Mouse (Mus musculus) forebrain, postnatal 0 days (tissue): ENCODE results near the gene 1700028P14Rik. TPM values are rescaled to one million over a fixed set of nuclear protein-coding genes. Genes with fewer than 3 reads are reported as not detected.
A peak's percentile ranks its signal among the peaks of the same experiment; 100 is the strongest.

Experiments used
- ATAC-seq: fragments of 200-750 bp; cut with Nextera tagmentation; 2 replicates; pipeline ENCODE4 v1.8.0; 2017; ENCODE audit warnings: mild to moderate bottlenecking, moderate library complexity
- DNase-seq: peaks from one replicate; pipeline ENCODE4 v3.0.0-alpha.2; 2015
- H3K27ac ChIP-seq: fragments of 300-500 bp; sonication (generic); 2 replicates; pipeline ENCODE4 v1.5.1; 2014; ENCODE audit warnings: low read depth, mild to moderate bottlenecking, antibody characterized with exemption, low read length, moderate library complexity, mixed read lengths
- H3K27me3 ChIP-seq: fragments of 300-500 bp; sonication (generic); 2 replicates; pipeline ENCODE4 v1.6.1; 2014; ENCODE audit warnings: mild to moderate bottlenecking, low read length, mixed read lengths; ENCODE audit not compliant: insufficient read depth
- H3K36me3 ChIP-seq: fragments of 300-500 bp; sonication (generic); 2 replicates; pipeline ENCODE4 v1.6.1; 2014; ENCODE audit warnings: mild to moderate bottlenecking, moderate library complexity; ENCODE audit not compliant: insufficient read depth
- H3K4me1 ChIP-seq: fragments of 300-500 bp; sonication (generic); 2 replicates; pipeline ENCODE4 v1.6.1; 2014; ENCODE audit warnings: antibody characterized with exemption; ENCODE audit not compliant: insufficient read depth
- H3K4me2 ChIP-seq: fragments of 300-500 bp; sonication (generic); 2 replicates; pipeline ENCODE4 v1.6.1; 2014; ENCODE audit warnings: low read depth, mild to moderate bottlenecking, moderate library complexity
- H3K4me3 ChIP-seq: fragments of 300-500 bp; sonication (generic); 2 replicates; pipeline ENCODE4 v1.5.1; 2014; ENCODE audit warnings: low read depth, low read length, mixed read lengths
- H3K9ac ChIP-seq: fragments of 300-500 bp; sonication (generic); 2 replicates; pipeline ENCODE4 v1.6.1; 2014; ENCODE audit warnings: mild to moderate bottlenecking
- H3K9me3 ChIP-seq: fragments of 300-500 bp; sonication (generic); 2 replicates; pipeline ENCODE4 v1.6.1; 2016; ENCODE audit warnings: low read length
- CTCF ChIP-seq: sonication (generic); IDR thresholded peaks from 2 replicates; pipeline ENCODE4 v1.5.1; 2016; ENCODE audit warnings: antibody characterized with exemption, control low read depth, low read depth
- WGBS: fragments of 180-500 bp; shearing (Covaris S2); extraction: QIAGEN DNeasy Blood & Tissue Kit; methylation state at CpG from one replicate; pipeline ENCODE4 v1.1.7; 2014; 5-methylcytosine and 5-hydroxymethylcytosine counted together
- polyA plus RNA-seq: library from polyadenylated mRNA; unstranded; fragments of >200 nt; fragmentation: Nextera tagmentation; extraction: Ambion mirVana; gene quantifications from 2 replicates; pipeline ENCODE4 v1.2.1, GENCODE M21; 2015
- total RNA-seq: library from RNA; depleted of rRNA; stranded (reverse); fragments of >200 nt; gene quantifications from 2 replicates; pipeline ENCODE4 v1.2.3, GENCODE M21; 2014

Gene 1700028P14Rik
- total and polyA plus RNA-seq, 2 experiments from 2014 or later = 0.29 to 3.8 TPM

- ATAC-seq (no peak), DNase-seq (no peak)
- Histone ChIP-seq H3K4me3 (no peak overlapping the region), H3K9ac (no peak overlapping the region), H3K4me1 (no peaks in the 10 kb centered on the region), H3K36me3 (no peaks in the 10 kb centered on the region), H3K27me3 (no peaks in the 10 kb centered on the region), H3K4me2 (no peak overlapping the region), H3K9me3 (no peaks in the 10 kb centered on the region), H3K27ac (no peak overlapping the region)
- 72% methylated on average over 4 of the region's 4 CpGs for WGBS
- no peak for TF ChIP-seq CTCF
These were observed 42.9 kb downstream of the 1700028P14Rik start for GRCm38 (mm10) chr19:23609724-23610123.

GRCm38 (mm10) chr19:23607951-23608350 lies 44.7 kb downstream of the 1700028P14Rik start:
- DNase-seq (no peak), ATAC-seq (no peak)
- no peak overlapping the region for H3K9ac ChIP-seq
- no peaks in the 10 kb centered on the region for H3K9me3 ChIP-seq
- no peak overlapping the region for H3K4me2 ChIP-seq
- TF ChIP-seq CTCF = no peak
- H3K27me3 ChIP-seq = no peaks in the 10 kb centered on the region
- no peaks in the 10 kb centered on the region for H3K4me1 ChIP-seq
- no peaks in the 10 kb centered on the region for H3K36me3 ChIP-seq
- WGBS = 84% methylated on average over 2 of the region's 2 CpGs
- H3K4me3 ChIP-seq = no peak overlapping the region
- no peak overlapping the region for H3K27ac ChIP-seq

- TF ChIP-seq CTCF = no peak
- H3K4me1 ChIP-seq = no peaks in the 10 kb centered on the region
- no peak overlapping the region for H3K9ac ChIP-seq
- no peaks in the 10 kb centered on the region for H3K27me3 ChIP-seq
- no peaks in the 10 kb centered on the region for H3K9me3 ChIP-seq
- H3K4me3 ChIP-seq = no peak overlapping the region
- H3K36me3 ChIP-seq = no peaks in the 10 kb centered on the region
- WGBS = 67% methylated on average over 3 of the region's 3 CpGs
- DNase-seq = peak; percentile 56
- H3K4me2 ChIP-seq = no peak overlapping the region
- ATAC-seq = peak; percentile 95
- H3K27ac ChIP-seq = no peak overlapping the region
These were observed 57.7 kb downstream of the 1700028P14Rik start for GRCm38 (mm10) chr19:23594950-23595349.

- H3K4me2 ChIP-seq = peak overlapping the region; percentile 14; the same call in 1 of the 2 replicates
- no peak overlapping the region for H3K9ac ChIP-seq
- no peaks in the 10 kb centered on the region for H3K27me3 ChIP-seq
- WGBS = 46% methylated on average over 11 of the region's 11 CpGs
- no peak overlapping the region for H3K4me3 ChIP-seq
- TF ChIP-seq CTCF = no peak
- H3K27ac ChIP-seq = no peak overlapping the region
- H3K36me3 ChIP-seq = no peaks in the 10 kb centered on the region
- no peak for ATAC-seq
- peak; percentile 21 for DNase-seq
- H3K4me1 ChIP-seq = no peaks in the 10 kb centered on the region
- no peaks in the 10 kb centered on the region for H3K9me3 ChIP-seq
These were observed 73.8 kb downstream of the 1700028P14Rik start for GRCm38 (mm10) chr19:23578606-23579355.

GRCm38 (mm10) chr19:23576685-23577084 lies 75.9 kb downstream of the 1700028P14Rik start:
- Histone ChIP-seq H3K27me3 (no peaks in the 10 kb centered on the region), H3K4me1 (no peaks in the 10 kb centered on the region), H3K27ac (no peak overlapping the region), H3K4me3 (no peak overlapping the region), H3K36me3 (no peaks in the 10 kb centered on the region), H3K4me2 (no peak overlapping the region), H3K9me3 (no peaks in the 10 kb centered on the region), H3K9ac (no peak overlapping the region)
- no peak for ATAC-seq
- WGBS = 59% methylated on average over 4 of the region's 4 CpGs
- peak; percentile 19 for DNase-seq
- peak; percentile 42 for TF ChIP-seq CTCF

GRCm38 (mm10) chr19:23563693-23564092 lies 88.9 kb downstream of the 1700028P14Rik start:
- Histone ChIP-seq H3K27ac (no peak overlapping the region), H3K4me3 (no peak overlapping the region), H3K9ac (no peak overlapping the region), H3K27me3 (no peaks in the 10 kb centered on the region), H3K4me2 (no peak overlapping the region), H3K36me3 (no peaks in the 10 kb centered on the region), H3K4me1 (no peaks in the 10 kb centered on the region), H3K9me3 (no peaks in the 10 kb centered on the region)
- 63% methylated on average over 5 of the region's 5 CpGs for WGBS
- DNase-seq = no peak
- no peak for ATAC-seq
- TF ChIP-seq CTCF = no peak

- no peak for TF ChIP-seq CTCF
- H3K4me1 ChIP-seq = no peaks in the 10 kb centered on the region
- H3K9ac ChIP-seq = no peak overlapping the region
- no peaks in the 10 kb centered on the region for H3K27me3 ChIP-seq
- H3K4me2 ChIP-seq = no peak overlapping the region
- no peaks in the 10 kb centered on the region for H3K9me3 ChIP-seq
- ATAC-seq (no peak), DNase-seq (no peak)
- no peak overlapping the region for H3K4me3 ChIP-seq
- 82% methylated on average over 4 of the region's 4 CpGs for WGBS
- no peaks in the 10 kb centered on the region for H3K36me3 ChIP-seq
- no peak overlapping the region for H3K27ac ChIP-seq
These were observed 90.0 kb downstream of the 1700028P14Rik start for GRCm38 (mm10) chr19:23562588-23562987.
